Mouse (Mus musculus): Measurements from ENCODE around the gene Card10. TPM values are rescaled to one million over a fixed set of nuclear protein-coding genes. Genes with fewer than 3 reads are reported as not detected.

Card10 gene
- total RNA-seq, 2 experiments from 2014 or later: 0.92 to 2.7 TPM

- peak; percentile 62 for ATAC-seq (ENCODE audit: poor library complexity, severe bottlenecking)
Measured at GRCm38 (mm10) chr15:78835200-78836085, 32.6 kb upstream of the Card10 start.

GRCm38 (mm10) chr15:78834233-78835005, 31.6 kb upstream of the Card10 start:
- ATAC-seq (ENCODE audit: poor library complexity, severe bottlenecking): no peak

GRCm38 (mm10) chr15:78833582-78833981, 30.7 kb upstream of the Card10 start:
- no peak for ATAC-seq (ENCODE audit: poor library complexity, severe bottlenecking)

- no peak for ATAC-seq (ENCODE audit: poor library complexity, severe bottlenecking)
Measured at GRCm38 (mm10) chr15:78832701-78833123, 29.9 kb upstream of the Card10 start.

- ATAC-seq (ENCODE audit: poor library complexity, severe bottlenecking): no peak
Measured at GRCm38 (mm10) chr15:78831720-78832657, 29.1 kb upstream of the Card10 start.

- no peak for ATAC-seq (ENCODE audit: poor library complexity, severe bottlenecking)
Measured at GRCm38 (mm10) chr15:78830742-78831719, 28.2 kb upstream of the Card10 start.

GRCm38 (mm10) chr15:78829636-78830035, 26.8 kb upstream of the Card10 start:
- ATAC-seq (ENCODE audit: poor library complexity, severe bottlenecking): no peak

- no peak for ATAC-seq (ENCODE audit: poor library complexity, severe bottlenecking)
Measured at GRCm38 (mm10) chr15:78828315-78828714, 25.5 kb upstream of the Card10 start.

- peak; percentile 86 for ATAC-seq (ENCODE audit: poor library complexity, severe bottlenecking)
Measured at GRCm38 (mm10) chr15:78826213-78827204, 23.7 kb upstream of the Card10 start.

- peak; percentile 11; the same call in 1 of the 2 replicates for ATAC-seq (ENCODE audit: poor library complexity, severe bottlenecking)
Measured at GRCm38 (mm10) chr15:78816074-78816391, 13.2 kb upstream of the Card10 start.

- ATAC-seq (ENCODE audit: poor library complexity, severe bottlenecking): peak; percentile 85
Measured at GRCm38 (mm10) chr15:78815314-78816073, 12.7 kb upstream of the Card10 start.

GRCm38 (mm10) chr15:78813603-78814002, 10.8 kb upstream of the Card10 start:
- ATAC-seq (ENCODE audit: poor library complexity, severe bottlenecking): no peak

GRCm38 (mm10) chr15:78810146-78810545, 7.3 kb upstream of the Card10 start:
- peak; percentile 76 for ATAC-seq (ENCODE audit: poor library complexity, severe bottlenecking)

- ATAC-seq (ENCODE audit: poor library complexity, severe bottlenecking): peak; percentile 76
Measured at GRCm38 (mm10) chr15:78809739-78810138, 6.9 kb upstream of the Card10 start.

- ATAC-seq (ENCODE audit: poor library complexity, severe bottlenecking): no peak
Measured at GRCm38 (mm10) chr15:78808980-78809379, 6.1 kb upstream of the Card10 start.

GRCm38 (mm10) chr15:78807141-78807540, 4.3 kb upstream of the Card10 start:
- no peak for ATAC-seq (ENCODE audit: poor library complexity, severe bottlenecking)

- no peak for ATAC-seq (ENCODE audit: poor library complexity, severe bottlenecking)
Measured at GRCm38 (mm10) chr15:78806614-78807013, 3.8 kb upstream of the Card10 start.

GRCm38 (mm10) chr15:78805351-78805750, 2.5 kb upstream of the Card10 start:
- ATAC-seq (ENCODE audit: poor library complexity, severe bottlenecking): no peak
